In the genomic region with DNA sequence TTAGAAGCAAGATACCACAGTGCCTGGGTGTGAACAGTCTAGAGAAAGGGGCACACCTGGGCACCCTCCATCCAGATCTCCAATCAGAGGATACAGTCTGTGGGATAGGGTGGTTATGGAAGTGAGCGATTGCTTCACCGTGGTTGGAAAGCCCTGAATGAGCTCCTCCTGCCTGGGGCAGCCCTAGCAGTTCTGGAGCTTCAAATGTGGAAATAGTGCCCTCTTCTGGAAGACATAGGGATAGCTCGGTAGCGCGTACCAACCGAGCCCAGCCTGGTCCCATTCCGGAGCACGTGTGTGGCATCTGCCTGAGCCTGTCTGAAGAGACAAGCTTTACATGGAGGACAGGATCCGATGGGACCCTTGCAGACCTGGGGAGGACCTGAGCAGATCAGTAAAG, we compare ENCODE assay signal across 8 mouse cellular contexts. TPM values are rescaled to one million over a fixed set of nuclear protein-coding genes. Genes with fewer than 3 reads are reported as not detected.
DNase-seq lines count a peak whose midpoint lies in the region; ATAC-seq and TF ChIP-seq lines count a peak whose summit lies in the region.

No protein-coding gene starts in this region.

- peak; percentile 80 for ATAC-seq in hindbrain, embryonic 13.5 days (ENCODE audit: low FRiP score)
- ATAC-seq in lung, postnatal 0 days: peak; percentile 84

- no peak overlapping the region for H3K4me3 ChIP-seq in hindbrain, embryonic 13.5 days
- no peak overlapping the region for H3K4me3 ChIP-seq in lung, postnatal 0 days (ENCODE audit: low read depth, low read length)

- H3K4me1 ChIP-seq in hindbrain, embryonic 13.5 days (replicated peaks): no peaks in the 10 kb centered on the region
- no peaks in the 10 kb centered on the region for H3K4me1 ChIP-seq in lung, postnatal 0 days (ENCODE audit: insufficient read depth, low read depth, low read length)

- no peaks in the 10 kb centered on the region for H3K36me3 ChIP-seq in hindbrain, embryonic 13.5 days
- H3K36me3 ChIP-seq in lung, postnatal 0 days (ENCODE audit: insufficient read depth, low read length): no peaks in the 10 kb centered on the region

- no peak overlapping the region for H3K4me2 ChIP-seq in hindbrain, embryonic 13.5 days
- H3K4me2 ChIP-seq in lung, postnatal 0 days (replicated peaks; ENCODE audit: low read depth, low read length): no peak overlapping the region

- WGBS in hindbrain, embryonic 13.5 days: 5% methylated on average over 9 of the region's 9 CpGs
- WGBS in lung, postnatal 0 days: 6% methylated on average over 9 of the region's 9 CpGs

- no peak overlapping the region for H3K27ac ChIP-seq in hindbrain, embryonic 13.5 days
- H3K27ac ChIP-seq in lung, postnatal 0 days (ENCODE audit: low read length): no peak overlapping the region

- TF ChIP-seq EP300 in lung, postnatal 0 days (IDR thresholded peaks at IDR 0.05): no peak

- H3K9ac ChIP-seq in hindbrain, embryonic 13.5 days: no peak overlapping the region
- no peak overlapping the region for H3K9ac ChIP-seq in lung, postnatal 0 days (replicated peaks; ENCODE audit: low read depth)

- H3K9me3 ChIP-seq in hindbrain, embryonic 13.5 days: no peaks in the 10 kb centered on the region
- no peaks in the 10 kb centered on the region for H3K9me3 ChIP-seq in lung, postnatal 0 days (ENCODE audit: low read length)

- peak; percentile 79 for DNase-seq in T-cell, adult 2 months (ENCODE audit: low spot score)
- peak; percentile 67 to 78 for DNase-seq in cerebellum, postnatal 25 days
- DNase-seq in frontal cortex, postnatal 25 days (ENCODE audit: low spot score in 2 of 2): peak; percentile 53 to 74
- DNase-seq in layer of hippocampus, postnatal 10 days (ENCODE audit: low spot score in 2 of 2): peak; percentile 86
- peak; percentile 90 for DNase-seq in lung, postnatal 0 days (ENCODE audit: low spot score)
- DNase-seq in ovary, postnatal 36 days (ENCODE audit: low spot score): peak; percentile 67
- peak; percentile 76 for DNase-seq in thymus, postnatal 14 days

- TF ChIP-seq CTCF in lung, postnatal 0 days (IDR thresholded peaks at IDR 0.05): peak; percentile 92

- H3K27me3 ChIP-seq in hindbrain, embryonic 13.5 days: no peaks in the 10 kb centered on the region
- no peaks in the 10 kb centered on the region for H3K27me3 ChIP-seq in lung, postnatal 0 days (replicated peaks; ENCODE audit: insufficient read depth, low read length)

RNA-seq across cellular contexts. Expression of gene Grhl1, which starts 28.7 kb away (rescaled TPM):
- 0.78 and 1.0 TPM in 2 replicates for polyA plus RNA-seq in hindbrain, embryonic 13.5 days (2015; fragmentation: Nextera tagmentation; extraction: Ambion mirVana)
- 10 to 100 TPM; 16.4 to 17.2 TPM for total RNA-seq in layer of hippocampus, postnatal 10 days (2021)
- 3.0 and 4.0 TPM in 2 replicates for polyA plus RNA-seq in lung, postnatal 0 days (2015; fragmentation: Nextera tagmentation; extraction: Ambion mirVana)

RNA-seq across cellular contexts. Expression of gene Klf11, which starts 50.3 kb away (rescaled TPM):
- 15.9 and 17.6 TPM in 2 replicates for polyA plus RNA-seq in hindbrain, embryonic 13.5 days (2015; fragmentation: Nextera tagmentation; extraction: Ambion mirVana)
- total RNA-seq in layer of hippocampus, postnatal 10 days (2021): 1 to 10 TPM; 7.4 to 8.3 TPM
- 22.1 and 26.0 TPM in 2 replicates for polyA plus RNA-seq in lung, postnatal 0 days (2015; fragmentation: Nextera tagmentation; extraction: Ambion mirVana)
